Mouse (Mus musculus) naive thymus-derived CD4-positive, alpha-beta T cell, adult 2 months (primary cell): ENCODE measurements around the gene Ctnnbl1.

Experiments
- DNase-seq: peaks from one replicate; pipeline ENCODE4 v3.0.0-alpha.2; 2011; ENCODE audit warnings: low read depth

Ctnnbl1 gene

DNA sequence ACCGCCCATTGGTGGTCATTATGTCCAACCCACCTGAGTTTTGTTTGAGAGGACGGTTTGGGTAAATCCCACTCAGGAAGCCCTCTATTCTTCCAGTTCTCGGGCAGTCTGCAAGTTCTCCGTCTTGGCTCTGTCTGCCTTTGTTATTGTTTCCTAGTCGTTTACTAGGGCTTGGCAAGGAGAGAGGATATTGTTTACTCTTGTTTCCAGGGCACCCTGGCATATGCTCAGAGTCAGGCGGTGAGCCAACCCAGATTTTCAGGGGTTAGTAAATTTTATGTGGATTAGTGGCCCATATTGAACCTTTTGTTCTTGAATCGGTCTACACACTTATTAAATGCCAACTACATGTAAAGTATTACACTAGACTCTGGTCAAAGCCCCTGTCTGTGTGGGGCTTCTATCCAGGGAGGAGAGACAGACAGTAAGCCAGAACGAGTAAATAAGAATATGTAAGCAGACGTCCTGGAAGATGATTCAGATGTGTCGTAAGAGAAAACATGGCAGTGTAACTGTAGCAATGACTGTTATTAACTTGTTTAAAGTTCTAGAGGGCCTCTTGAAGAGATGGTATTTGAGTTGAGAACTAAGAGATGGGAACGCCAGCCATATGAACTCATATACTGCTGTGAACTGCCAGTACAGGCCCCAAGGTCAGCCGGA is 13.9 kb downstream of the Ctnnbl1 start:
- no peak for DNase-seq

DNA sequence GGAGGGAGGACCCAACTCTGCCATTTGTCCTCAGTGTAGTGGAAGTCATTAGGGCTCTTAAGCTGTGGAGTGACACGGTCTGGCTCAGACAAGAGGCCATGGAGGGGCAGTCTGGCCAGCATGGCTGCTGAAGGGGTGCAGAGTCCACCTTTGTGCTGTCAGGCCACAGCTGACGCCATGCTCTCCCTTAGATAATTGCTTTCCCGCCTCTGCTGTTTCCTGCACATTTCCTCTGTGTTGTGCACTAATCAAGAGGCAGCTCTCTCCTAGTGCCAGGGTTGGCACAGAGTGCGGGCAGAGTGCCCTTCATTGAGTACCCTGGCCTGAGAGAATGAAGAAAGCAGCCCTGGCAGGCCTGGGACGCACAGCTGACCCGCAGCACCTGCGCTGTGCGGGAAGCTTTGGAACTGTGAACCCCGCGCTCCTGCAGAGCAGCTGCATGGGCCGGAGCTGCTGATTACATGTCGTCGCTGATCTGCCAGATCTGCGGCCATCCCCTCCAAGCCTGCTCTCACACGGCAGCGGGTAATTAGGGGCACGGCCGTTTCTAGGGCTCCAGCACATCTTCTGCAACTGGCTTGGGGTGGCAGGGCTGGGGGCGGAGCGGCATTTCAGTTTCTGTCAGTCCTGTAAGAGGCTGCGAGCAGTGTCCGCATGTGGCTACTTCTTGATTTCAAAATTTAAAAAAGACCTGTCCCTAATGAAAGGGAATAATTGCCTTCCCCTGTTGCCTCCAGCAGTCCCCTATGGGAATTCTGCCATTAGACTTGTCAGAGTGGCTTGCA is 14.6 kb downstream of the Ctnnbl1 start:
- DNase-seq, result no peak

DNA sequence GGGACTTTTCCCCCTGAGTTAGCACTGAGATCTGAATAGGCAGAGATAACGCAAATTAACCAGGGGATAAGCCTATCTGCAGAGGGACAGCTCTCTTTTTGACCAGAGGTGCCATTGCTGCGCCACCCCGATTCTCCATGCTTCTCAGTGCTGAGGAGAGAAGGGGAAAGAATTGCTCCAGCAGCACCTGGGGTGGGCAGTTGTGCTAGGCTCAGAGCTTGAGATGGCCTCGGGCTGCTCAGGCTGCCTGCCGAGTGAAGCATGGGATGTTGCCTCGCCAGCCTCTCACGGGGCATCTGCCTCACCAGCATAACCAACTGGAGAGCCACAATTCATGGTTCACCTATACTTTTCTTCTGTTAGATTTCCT is 15.2 kb downstream of the Ctnnbl1 start:
- no peak for DNase-seq

DNA sequence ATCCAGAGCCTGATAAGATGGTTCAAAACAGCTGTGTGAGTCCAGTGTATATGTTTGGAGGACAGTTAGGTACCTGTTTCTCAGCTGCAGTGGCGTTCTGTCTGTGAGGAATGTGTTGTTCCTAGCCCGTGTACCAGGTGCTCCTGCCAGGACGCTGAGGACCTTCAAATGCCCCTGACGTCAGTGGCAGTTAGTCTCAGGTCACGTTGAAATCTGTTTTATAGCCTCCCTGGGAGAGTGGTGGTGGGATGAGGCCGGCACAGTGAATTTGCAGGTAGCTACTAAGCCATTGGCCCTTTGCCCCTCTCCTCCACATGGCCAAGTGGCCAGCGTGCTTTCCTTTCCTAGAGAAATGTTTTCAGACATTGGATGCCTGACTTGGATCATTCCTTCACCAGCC is 18.6 kb downstream of the Ctnnbl1 start:
- no peak for DNase-seq

DNA sequence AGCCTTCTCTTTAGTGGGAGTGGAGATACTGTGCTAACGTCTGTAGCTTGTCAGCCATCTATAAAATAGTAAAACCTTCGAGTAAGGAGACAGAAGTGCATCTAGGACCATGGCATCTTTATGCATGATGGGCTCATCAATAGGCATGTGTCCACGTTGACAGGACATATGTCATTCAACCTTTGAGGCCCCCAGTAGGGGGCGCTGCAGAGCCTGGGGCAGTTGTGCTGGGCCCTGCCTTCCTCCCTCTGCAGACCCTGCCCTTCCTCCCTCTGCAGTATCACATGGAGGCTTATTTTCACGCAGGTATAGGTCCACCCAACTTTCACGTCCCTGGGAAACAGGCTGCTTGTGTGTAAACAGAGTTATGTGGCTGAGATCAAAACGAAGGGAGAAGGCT is 19.0 kb downstream of the Ctnnbl1 start:
- peak; percentile 24 for DNase-seq

DNA sequence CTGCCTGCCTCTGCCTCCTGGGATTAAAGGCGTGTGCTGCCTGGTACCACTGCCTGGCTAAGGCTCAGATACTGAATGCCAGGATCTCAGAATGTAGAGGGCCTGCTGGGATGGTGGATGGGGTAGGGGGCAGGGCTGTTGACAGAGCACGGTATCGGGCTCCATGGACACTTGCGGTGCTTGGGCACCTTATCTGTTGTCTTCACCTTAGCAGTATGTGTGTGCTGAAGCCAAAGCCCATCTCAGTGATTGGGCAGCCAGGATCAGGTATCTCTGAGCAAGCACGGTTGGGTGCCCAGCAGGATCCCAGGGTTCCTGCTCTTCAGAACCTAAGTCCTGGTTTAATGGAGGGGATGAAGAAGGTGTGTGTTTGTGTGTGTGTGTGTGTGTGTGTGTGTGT is 21.2 kb downstream of the Ctnnbl1 start:
- no peak for DNase-seq

DNA sequence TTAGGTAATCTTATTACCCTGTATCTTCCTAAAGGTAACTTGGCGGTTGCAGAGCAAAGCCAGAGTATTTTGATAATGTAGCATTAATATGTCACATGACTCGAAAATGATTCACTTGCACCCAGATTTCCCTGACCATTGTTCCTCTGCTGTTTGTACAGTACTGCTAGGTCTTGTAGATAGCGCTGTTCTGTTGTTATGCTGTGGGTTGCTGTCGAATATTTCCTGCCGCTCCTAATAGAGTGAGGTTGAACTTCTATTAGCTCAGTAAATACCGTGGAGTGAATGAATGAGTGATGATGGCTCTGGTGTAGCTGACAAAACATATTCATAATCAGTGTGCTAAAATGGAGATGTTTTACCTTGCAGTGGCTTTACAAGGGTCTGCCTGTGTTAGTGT is 22.5 kb downstream of the Ctnnbl1 start:
- DNase-seq, result no peak

DNA sequence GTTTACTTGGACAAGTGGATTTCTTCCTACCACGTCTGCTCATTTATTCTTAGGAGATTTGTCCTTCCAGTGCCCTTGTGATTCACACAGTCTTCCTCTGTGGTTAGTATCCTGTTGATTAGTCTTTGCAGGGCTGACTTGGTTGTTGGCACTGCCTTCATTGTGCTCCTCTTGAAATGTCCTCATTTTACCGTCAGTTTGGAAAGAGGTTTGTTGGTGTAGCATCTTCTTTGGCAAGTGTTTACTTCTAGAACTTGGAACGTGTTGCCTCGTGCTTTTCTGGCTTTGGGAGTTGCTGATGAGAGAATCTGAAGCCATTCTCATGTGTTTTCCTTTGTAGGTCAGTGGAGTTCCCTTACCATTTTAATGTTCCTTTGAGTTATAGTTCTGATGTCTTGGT is 25.7 kb downstream of the Ctnnbl1 start:
- no peak for DNase-seq

DNA sequence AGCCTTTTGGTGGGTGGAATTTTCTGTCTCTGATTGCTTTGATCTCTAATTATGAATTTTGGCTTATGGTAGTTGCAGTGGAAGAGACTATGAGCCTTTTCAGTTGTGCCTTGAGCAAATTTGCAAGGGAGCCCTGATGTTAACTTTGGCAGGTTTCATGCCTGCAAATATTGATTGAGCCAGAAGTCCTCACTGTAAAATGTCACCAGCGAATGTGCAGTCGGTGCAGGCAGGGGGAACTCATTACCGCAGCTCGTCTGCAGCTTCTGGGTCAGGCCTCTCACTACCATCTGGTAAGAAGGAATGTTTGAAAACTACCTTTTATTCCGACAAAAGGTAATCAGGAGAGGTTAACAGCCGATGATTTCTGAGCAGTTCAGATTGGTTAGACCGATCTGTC is 29.4 kb downstream of the Ctnnbl1 start:
- DNase-seq, result no peak

DNA sequence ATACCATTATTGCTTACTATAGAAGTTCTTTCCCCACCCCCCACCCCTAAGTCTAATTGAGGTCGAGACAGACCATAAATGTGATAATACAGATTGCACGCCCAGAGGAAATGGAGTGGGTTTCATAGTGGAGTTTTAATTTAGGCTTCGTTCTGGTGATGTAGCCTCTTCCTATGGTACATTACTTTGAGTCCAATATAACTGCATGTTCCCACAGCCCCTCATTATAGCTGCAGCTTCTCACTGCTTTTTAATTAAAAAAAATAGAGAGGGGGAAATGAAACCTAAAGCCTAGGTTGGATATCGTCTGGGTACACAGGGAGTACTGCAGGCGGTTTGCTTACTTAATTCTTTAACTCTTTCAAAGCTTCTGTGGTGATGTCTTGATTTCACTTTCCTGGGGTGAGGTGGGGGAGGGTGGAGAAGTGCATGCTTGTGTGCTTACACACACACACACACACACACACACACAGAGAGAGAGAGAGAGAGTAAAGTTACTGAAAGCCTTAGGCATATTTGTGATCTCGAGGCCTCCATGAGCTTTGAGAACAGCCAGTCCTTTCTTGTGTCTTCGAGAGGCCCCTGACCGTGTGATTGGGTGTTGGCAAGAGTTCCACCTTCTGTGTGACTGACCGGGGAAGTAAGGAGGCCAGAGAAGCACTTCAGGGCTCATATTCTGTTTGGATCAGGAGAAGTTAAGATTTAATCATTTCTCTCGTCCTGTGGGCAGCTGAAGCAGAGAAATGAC is 31.7 kb downstream of the Ctnnbl1 start:
- no peak for DNase-seq

DNA sequence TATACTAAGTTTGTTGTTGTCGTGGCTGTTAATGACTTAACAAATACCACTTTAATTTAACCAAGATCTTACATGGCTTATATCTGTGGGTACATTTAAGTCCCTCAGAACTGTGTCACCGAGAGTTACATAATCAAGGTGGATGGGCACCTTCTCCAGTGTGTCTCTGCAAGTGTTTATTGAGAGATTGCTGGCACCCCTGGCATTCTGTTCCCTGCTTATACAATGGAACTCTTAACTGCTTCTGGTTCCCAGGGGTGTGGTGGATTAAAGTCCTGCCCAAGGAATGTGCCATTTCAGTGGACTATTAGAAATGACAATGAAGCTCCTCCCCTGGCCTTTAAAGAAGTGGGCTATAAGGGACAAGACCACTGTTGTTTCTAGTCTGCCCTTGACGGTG is 33.6 kb downstream of the Ctnnbl1 start:
- DNase-seq, result no peak

DNA sequence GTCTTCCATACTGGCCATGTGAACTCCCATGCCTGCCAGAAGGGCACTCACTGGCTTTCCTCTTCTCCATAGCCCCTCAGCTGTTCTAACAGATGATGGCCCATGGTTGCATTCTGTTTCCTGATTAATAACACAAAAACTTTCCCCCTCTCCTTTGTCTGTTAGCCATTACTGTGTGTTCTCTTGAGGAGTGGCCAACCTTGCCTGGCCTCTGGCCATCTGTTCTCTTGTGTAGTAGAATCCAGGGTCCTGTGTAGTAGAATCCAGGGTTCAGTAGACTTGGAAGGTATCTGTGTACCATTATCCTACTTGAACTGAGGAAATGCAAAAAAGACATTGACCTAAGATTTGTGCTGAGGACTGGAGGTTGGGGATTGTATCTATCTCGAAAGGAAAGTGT is 36.5 kb downstream of the Ctnnbl1 start:
- DNase-seq, result no peak

DNA sequence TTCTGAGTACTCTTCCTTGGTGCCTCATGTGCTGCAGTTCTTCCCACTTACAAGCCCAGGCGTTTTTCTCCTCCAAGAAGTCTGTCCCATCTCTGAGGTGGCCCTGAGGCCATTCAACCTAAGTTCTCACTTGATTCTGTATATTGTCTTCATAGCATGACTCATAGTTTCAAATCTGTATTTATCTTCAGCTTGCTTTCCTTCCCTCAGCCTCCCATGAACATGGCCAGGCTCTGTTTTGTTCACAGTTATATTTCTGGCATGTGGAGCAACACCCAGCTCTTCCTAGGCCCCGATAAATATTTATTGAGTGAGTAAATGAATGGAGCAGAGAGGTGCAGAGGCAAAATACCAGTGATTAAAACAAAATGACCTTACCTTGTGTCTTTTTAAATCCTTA is 38.8 kb downstream of the Ctnnbl1 start:
- DNase-seq, result no peak

DNA sequence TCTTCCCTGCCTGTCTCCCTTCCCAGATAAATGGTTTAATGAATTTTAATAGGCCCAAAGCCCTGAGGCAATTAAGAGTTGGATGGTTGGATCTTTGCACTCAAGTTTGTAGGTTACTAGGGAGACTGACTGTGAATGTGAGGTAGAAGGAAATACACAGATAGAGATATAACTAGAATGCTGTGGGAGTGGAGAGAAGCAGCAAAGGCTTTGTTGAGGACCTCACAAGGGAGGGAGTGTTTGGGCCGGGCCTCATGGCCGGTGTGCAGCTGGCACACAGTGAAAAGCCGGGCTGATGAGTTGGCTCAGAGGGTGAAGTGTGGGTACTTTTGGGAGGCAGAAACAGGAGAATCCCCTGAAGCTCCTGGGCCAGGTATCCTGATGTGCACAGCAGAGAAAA is 43.8 kb downstream of the Ctnnbl1 start:
- DNase-seq, result no peak

DNA sequence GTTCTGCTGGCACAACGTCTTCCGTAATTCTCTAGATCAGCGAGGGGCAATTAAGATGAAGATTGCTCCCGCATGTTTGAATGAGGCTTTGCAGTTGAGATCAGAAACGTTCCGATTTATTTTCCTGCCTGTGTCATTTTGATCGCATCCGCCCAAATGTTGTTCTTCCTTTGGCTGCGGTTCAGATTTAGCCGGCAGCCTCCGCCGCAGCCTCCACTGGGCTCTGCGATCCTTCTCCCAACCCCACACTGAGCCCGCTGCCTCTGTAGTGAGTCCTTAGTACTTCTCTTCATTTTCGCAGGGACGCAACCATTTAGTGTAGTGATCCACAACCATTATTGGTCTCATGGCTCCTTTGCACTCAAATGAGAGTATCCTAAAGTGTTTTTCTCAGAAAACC is 46.0 kb downstream of the Ctnnbl1 start:
- no peak for DNase-seq

DNA sequence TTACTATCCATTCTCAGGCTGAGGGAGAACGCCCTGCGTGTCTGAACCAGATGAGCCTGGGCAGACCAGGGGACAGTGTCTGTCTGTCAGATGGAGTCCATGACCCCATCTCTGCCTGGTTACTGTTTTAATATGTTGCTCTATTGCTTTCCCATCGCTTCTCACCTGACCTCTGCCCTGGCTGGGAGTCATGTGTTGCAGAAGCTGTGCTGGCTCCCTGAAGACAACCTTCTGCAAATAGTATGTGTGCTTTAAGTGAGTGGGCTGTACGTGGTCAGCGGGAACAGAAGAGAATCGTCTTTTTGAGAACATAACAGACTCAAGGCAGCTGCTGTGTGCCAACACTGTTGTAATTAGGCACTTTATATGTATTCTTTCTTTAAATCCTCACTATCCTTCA is 47.0 kb downstream of the Ctnnbl1 start:
- no peak for DNase-seq

DNA sequence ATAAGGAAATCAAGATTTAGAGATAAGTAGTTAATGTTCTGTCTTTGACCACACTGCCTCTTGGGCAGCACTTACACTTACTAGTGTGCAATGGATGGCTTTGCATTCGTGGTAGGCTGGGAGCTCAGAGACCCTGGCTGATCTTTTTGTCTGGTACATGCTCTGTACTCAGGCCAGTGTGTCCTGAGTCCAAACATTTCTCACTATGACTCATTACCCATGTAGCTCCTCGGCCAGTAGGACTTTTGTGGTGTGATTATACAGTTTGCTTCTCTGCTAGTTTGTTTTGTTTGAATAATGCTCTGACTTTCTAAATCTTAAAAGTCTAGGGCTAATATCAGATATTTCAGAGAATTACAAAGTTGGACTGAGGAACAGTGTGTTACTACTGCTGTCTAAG is 47.4 kb downstream of the Ctnnbl1 start:
- DNase-seq, result no peak

DNA sequence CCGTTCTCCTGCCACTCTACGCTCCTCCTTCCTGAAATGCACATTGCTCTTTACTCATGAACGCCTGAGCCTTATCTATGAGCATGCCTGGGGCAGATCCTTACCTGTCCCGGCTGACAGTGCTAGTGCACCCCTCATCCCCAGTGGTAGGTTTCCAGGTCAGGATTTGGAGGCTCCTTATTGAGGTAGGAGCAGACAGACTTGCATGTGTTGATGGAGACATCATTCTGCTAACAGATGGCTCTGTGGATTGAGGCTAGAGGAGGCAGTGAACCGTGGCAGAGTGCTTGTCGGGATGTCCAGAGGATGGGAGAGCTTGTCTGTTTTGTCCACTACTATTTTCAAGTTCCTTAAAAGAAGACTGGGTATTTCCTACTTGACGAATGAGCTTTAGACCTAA is 52.0 kb downstream of the Ctnnbl1 start:
- DNase-seq, result no peak

DNA sequence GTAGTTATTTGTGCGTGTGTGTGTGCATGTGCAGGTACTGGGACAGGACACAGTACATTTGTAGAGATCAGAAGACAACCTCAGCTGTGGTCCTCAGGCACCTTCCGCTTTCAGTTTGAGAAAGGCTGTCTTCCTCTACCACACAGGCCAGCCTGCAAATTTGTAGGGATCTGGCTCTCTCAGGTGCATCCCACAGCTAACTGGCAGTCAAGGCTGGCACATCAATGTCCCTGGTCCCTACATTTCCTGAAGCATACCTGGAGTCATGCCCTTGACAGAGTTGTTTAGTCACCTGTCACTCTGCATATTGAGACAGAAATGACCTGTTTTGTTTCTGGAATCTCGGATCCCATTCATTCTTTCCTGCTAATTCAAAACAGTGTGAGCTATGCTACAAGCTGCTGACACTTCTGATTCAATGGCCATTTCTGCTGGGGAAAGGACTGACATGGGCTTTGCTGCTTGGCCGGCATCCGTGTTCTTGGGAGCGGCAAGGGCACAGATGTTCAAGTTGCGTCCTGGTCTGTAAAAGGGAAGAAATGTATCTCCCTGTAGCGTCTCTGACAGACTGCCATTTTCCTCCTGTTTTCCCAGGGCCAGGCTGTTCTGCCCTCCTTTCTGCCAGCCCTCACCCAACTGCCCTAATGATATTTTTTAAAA is 53.8 kb downstream of the Ctnnbl1 start:
- DNase-seq, result no peak

DNA sequence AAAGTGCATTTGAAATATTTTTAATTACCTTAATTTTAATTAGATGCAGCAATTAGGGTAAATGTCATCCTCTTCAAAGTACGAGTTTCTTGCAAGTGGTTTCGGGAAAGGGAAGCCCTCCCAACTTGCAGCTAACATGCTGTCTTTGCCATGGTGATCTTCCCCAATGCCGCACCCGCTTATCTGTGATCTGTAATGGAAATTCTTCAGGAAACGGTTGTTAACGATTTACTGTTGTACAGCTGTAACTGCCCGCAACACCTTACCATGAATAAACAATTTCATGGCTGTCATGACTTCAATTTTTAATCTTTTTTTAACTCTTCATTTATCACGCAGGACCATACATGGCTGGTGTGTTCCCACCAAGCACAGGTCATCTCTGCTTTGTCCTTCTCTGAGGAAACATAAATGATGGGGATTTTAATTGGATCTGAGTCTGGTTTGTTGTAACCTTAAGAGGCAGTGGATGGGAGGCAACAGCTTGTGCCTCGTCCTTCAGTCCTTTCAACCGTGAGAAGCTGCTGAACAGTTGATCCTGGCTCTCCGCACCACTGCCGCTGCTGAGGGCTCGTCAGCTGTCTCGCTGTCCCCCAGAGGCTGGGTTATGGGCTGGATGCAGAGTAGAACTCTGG is 54.4 kb downstream of the Ctnnbl1 start:
- no peak for DNase-seq

DNA sequence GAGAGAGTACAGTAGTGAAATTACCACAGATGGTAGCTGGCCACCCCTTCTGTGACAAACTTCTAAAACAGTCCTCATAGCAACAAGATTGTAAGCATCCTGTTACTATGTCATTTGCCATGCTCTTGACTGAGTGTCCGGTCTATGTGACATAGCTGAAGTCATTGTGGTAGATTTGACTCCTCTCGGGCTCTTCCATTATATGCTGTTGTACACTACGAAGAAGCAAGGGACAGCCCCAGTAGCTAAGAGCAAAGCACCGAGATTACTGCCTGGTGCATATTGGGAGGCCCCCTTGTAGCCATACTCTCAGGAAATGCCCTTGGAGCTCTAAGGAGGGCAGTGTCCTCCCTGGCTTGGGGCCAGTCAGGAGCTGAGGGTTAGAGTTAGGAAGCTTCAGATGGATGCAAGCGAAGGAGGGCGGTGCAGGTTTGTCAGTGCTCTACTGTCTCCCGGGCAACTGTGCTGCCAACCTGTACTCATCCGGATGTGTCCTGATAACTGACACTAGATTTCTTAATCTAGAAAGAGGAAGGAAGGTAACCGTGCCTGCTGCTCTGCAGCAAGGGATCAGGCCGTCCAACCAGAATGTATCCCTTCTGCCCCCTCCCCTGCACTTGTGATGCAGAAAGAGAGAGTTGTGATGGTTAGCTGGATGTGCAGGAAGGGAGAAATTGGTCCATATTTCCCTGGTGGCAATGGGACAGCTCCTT is 55.8 kb downstream of the Ctnnbl1 start:
- DNase-seq, result no peak
